Mouse (Mus musculus) regulatory T cell (primary cell): Measurements from ENCODE around the gene Serpinb13.
"Not testable (repeated sequence)": the region's sequence is repeated elsewhere in the genome, so short reads cannot be mapped to it uniquely, and the experiment has no call there.

ENCODE experiments used
- in situ Hi-C: fragments of 300-600 bp; cut with MboI, MseI; formaldehyde crosslinking; loops from one replicate; pipeline ENCODE4 v1.15.1; 2025; ENCODE audit warnings: high pct_unique_total_duplicates

Serpinb13 gene

DNA sequence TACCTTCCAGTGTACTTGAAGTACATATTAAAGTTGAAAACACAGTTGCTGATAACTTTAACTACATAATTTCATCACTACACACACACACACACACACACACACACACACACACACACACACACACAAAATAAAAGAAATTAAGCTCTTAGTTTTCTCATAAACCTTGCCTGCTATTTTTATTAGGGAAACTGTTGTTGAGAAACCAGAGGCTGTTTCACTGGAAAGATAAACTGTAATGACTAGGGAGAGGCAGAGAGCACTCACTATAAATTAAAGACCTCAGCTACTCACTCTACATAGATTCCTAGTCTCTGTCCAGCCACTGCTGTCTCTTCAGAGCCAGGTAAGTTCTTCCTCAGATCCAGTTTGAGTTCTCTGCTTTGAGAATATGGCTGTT, at the start of gene Serpinb13:
Gene Serpinb13, plus strand, starts transcription at position 301 of the 400 bp plus-strand sequence.
- in situ Hi-C loops: no loop called here

DNA sequence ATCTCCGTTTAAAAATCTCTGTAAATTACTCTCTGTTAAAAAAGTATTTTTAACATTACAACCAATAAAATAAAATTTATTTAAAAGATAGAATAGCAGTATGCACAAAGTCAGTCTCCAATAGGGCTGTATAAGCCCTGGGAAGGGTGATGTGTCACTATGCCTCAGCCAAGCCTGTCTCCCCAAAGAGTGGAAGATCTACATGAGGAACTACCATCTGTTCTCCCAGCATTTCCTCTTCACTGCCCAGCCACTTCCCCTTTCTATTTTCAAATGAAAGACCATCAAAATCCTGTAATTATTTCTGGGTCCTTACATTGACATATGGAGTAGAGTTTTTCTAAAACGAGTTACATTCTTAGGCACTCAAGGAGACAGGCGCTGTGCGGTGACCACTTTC, 48.8 kb upstream of the Serpinb13 start:
- in situ Hi-C loops: no loop called here

DNA sequence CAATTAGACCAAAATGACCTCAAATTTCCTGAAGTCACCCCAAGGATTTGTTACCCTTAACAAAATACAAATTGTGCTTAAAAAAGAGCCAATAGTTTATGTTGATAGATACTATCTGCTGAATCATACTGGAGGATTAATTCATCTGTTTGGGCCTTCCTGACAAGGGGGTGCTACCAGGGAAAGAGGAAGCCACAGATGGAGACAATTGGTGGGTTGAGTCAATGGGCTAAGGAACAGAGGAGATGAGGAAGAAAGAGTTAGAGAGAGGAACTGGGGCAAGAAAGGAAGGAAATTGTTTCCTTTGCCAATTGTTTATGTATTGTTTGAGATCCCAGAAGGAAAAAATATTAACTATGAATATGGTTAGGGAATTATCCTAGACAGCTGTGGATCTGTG, 47.1 kb upstream of the Serpinb13 start:
- in situ Hi-C loops: no loop called here

DNA sequence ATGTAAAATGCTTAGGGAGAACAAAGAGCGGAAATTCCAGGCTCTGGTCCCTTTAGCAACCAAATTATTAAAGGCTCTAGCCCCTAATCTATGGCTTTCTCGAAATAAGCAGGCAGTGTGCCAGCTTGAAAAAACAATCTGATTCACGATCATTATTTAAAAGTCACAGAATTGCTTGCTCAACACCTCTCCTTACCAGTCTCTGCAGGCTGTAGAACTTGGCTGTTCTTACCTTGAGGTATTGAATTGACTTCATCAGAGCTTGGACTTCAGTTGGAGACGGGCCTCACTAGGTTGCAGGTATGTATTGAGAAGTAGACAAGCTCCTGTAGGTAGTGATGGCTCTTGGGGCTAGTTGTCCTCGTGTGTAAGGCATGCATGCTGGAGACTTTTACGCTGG, 46.5 kb upstream of the Serpinb13 start, which contains the start of gene Serpinb12:
Gene Serpinb12, plus strand, starts transcription at position 185 of the 400 bp plus-strand sequence.
- in situ Hi-C loops: no loop called here

DNA sequence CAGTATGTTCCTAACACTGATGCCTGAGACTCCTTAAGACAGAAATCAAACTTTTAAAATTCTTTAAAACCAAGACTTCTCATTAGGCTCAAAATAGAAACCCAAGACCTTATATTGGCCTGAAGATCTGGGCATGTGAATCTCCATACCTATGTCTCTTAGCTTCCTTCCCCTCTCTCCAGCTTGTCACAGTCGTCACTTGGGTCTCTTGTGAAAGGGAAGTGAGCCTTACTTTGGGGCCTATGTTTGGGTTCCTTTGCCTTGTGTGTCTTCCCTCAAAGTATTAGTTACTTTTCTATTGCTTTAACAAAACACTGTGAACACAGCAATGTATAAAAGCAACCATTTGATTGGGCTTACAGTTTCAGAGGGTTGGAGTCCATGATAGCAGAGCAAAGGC, 33.6 kb upstream of the Serpinb13 start:
- in situ Hi-C loops: no loop called here

DNA sequence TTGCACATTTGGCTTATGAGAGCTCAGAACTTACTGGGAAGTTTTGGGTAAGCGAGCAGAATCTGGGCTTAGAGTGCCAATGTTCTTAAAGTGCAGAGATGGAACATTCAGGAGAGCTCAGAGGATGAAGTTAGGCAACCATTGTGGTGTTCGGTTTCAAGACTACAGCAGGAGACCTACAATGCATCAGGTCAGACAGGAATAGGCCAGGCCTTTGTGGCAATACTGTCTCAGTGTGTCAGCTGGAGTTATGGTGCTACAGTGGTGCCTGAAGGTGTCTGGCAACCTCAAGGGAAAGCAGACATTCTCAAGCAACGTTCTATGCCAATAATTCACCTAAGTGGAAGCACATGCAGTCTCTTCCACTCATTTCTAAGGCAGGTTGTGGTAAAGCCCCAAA, 20.8 kb upstream of the Serpinb13 start:
- in situ Hi-C loops: no loop called here

DNA sequence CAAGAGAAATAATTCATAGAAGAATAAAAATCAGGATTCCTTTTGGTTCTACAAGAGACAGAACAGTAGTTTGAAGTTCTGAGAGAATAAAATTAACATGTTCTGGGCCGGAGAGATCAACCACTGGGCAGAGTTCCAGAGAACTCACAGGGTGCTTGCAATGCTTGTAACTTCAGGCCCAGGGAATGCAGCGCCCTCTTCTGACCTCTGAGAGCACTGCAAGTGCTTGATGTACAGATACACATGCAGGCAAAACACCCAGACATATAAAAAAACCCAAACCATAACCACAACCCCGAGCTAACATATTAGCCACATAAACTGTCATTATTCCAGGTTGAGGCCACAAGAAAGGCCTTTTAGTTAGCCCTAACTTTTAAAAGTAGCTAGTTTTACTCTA, 19.8 kb upstream of the Serpinb13 start:
- in situ Hi-C loops: no loop called here

DNA sequence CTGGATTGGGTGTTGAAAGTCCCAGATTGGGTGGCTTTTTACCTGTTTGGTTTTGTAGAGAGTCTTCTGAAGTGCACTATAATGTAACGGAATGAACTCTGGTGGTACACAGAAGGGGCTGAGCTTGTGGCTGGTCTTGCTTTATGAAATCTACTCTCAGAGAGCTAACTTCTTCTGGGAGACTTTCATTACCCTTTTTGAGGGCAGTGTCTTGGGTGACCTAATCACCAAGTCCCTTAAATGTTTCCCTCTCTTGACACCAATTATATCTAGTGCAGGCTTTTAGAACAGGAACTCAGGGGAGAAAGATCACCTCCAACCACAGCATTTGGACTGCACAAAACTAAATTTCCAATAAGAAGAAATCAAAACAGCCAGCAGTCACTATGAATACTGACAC, 2.3 kb downstream of the Serpinb13 start:
- in situ Hi-C loops: no loop called here

DNA sequence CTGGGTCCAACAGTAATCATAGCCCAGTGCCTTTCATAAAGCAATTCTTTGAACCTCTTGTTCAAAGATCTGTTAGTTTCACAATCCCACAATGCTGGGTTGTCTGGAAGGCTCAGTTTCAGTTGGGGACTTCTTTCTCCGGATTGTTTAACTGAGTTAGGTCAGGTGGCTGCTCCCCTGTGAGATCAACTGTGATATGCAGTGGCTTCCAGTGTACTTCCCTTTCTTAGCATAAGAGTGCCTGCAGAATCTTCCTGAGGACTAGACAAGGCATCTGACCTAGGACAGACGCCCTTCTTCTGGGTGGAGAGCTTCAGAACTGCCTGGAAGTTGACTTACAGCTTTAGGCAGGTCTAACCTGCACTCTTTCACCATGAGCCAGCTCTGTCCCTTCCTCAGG, 3.1 kb downstream of the Serpinb13 start:
- in situ Hi-C loops: no loop called here

DNA sequence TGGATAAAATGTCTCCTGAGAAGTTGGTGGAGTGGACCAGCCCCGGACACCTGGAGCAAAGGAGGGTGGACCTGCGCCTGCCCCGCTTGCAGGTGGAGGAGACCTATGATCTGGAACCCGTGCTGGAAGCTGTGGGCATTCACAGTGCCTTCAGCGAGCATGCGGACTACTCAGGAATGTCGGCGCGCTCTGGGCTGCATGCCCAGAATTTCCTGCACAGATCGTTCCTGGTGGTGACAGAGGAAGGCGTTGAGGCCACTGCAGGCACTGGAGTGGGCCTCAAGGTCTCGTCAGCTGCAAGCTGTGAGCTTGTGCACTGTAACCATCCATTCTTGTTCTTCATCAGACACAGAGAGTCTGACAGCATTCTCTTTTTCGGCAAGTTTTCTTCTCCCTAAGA, 19.6 kb downstream of the Serpinb13 start:
- in situ Hi-C loops: loop anchor here (25.0 kb wide), 1 partner anchor 487 kb away; no protein-coding TSS in a partner anchor

DNA sequence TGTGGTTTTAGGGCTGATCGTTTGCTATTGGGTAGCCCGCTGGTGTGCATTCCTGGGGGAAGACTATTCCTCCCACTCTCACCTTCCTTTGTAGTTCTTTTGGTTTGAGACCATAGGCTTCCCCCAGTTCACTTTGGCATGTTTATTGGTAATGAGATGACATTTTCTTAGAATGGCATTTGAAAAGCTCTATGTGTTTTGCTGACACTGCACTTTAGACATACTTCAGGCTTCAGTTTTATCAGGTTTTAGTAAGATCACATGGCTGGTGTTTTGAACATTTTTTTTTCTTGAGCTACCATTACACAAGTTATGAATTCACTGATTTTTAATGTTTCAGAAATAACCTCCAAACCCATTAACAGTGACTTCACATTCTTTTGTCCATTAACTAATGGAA, 21.0 kb downstream of the Serpinb13 start:
- in situ Hi-C loops: loop anchor here (25.0 kb wide), 1 partner anchor 486 kb away; no protein-coding TSS in a partner anchor

DNA sequence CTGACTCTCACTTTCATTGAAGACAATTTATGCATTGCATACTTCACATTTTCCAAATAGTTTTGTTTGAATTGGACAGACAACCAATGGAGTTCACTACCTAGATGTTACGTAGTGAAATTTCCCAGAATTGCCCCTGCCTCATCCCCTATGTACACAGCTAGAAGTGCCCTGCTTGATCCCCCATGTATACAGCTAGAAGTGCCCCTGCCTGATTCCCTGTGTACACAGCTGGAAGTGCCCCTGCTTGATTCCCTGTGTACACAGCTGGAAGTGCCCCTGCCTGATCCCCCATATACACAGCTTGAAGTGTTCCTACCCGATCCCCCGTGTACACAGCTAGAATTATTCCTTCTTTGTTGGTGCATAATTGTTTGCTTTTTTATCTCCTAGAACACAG, 25.5 kb downstream of the Serpinb13 start:
- in situ Hi-C loops: loop anchor here (25.0 kb wide), 1 partner anchor 481 kb away; no protein-coding TSS in a partner anchor

DNA sequence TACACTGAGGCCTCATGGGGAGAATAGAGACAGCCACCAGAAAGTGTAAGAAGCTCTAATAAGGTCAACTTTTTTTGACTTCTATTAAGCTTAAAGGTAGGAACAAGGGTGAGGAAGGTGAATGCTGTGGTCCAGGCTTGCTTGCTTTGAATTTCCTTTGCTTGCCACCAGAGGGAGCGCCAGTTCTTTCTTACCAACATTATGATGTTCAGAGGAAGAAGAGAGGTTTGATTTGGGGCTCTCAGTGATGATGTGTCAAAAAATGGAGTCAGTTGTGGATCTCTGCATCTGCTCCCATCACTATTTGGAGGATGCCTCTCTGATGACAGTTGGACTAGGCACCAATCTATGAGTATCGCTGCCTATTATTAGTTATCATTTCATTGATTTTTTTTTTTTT, 33.7 kb downstream of the Serpinb13 start:
- in situ Hi-C loops: loop anchor here (25.0 kb wide), 1 partner anchor 473 kb away; no protein-coding TSS in a partner anchor

DNA sequence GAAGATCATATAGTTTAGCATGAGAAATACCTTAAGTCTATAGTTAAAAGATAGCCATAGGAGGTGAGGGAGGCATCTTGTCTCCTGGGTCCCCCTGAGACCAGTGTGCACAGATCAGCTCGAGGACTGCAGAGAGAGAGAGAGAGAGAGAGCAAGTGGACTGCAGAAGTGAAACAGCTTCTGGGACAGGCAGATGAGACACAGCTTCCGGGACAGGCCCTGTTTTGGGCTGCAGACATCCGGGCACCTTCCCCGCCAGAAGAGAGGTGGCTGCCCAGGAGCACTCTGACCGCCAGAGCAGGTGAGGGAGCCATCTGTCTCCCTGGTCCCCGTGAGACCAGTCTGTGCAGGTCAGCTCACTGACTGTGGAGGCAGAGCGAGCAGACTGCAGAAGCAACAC, 34.4 kb downstream of the Serpinb13 start:
- in situ Hi-C loops: loop anchor here (25.0 kb wide), 1 partner anchor 472 kb away; no protein-coding TSS in a partner anchor

DNA sequence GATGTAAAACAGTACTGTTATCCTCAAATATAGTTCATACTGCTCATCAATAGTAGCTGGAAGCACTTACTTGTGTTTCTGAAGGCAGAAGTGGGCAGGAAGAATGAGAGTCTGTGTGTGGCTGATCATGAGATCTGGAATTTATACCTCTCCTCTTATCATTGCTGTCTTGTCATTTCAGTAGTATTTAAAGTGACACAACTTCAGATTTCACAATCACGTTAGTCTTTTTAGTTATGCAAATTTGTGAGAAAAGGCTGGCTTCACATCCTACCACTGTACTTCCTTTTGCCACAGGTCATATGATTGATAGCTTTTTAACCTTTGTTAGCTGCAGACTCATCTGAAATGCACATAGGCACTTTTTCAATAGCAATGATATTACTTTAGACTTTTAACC, 45.1 kb downstream of the Serpinb13 start:
- in situ Hi-C loops: no loop called here

DNA sequence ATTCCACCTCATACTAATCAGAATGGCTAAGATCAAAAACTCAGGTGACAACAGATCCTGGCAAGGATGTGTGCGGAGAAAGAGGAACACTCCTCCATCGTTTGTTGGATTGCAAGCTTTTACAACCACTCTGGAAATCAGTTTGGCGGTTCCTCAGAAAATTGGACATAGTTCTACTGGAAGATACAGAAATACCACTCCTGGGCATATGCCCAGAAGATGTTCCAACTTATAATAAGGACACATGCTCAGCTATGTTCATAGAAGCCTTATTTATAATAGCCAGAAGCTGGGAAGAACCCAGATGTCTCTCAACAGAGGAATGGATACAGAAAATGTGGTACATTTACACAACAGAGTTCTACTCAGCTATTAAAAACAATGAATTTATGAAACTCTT, 53.5 kb downstream of the Serpinb13 start:
- in situ Hi-C loops: not testable (repeated sequence)
